Mouse (Mus musculus) left cerebral cortex, adult 18-20 months (tissue): ENCODE measurements around the gene Epn1. TPM values are rescaled to one million over a fixed set of nuclear protein-coding genes. Genes with fewer than 3 reads are reported as not detected.
A peak's percentile ranks its signal among the peaks of the same experiment; 100 is the strongest.

Source experiments
- DNase-seq, 2 experiments: peaks; one replicate each; pipeline ENCODE4 v3.0.0; 2021 to 2022; ENCODE audit warnings: low spot score in 2 of 2, mixed read lengths in 1 of 2
- microRNA-seq, 2 experiments: library from miRNA; unstranded; fragments of <30 nt; microRNA quantifications; one replicate each; pipeline ENCODE4 v1.2.0; 2021
- total RNA-seq, 2 experiments: library from RNA; stranded (reverse); gene quantifications; 2 replicates each; pipeline ENCODE4 v1.2.3; 2021

The Epn1 gene
- total RNA-seq, 2 experiments from 2014 or later: 482 to 504 TPM

DNA sequence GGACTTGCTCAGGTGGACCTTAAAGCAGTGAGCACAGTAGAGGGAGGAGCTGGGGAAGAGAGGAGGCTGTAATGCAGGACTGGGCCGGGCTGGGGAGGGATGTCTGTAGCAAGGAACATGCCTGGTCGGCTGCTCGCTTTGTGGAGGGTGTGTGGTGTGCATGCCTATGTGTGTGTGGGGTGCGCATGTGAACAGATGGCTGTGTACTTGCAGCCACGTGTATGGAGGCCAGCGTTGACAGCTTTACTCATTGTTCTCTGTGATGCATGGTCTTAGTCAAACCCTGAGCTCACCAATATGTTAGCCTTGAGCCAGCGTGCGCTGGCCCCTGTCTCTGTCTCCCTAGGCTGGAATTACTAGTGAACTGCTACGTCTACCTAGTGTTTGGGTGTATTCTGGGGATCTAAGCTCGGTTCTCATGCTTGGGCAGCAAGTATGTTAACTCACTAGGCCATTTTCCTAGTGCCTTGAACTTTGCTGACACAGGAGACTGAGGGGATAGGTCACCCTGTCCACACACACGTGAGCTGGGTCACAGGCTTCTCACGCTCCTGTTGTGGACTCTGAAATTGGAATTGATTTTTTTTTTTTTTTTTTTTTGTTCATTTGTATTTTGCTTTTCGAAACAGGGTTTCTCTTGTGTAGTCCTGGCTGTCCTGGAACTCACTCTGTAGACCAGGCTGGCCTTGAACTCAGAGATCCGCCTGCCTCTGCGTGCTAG lies 11.1 kb downstream of the Epn1 start:
- peak; percentile 43 to 63 for DNase-seq

DNA sequence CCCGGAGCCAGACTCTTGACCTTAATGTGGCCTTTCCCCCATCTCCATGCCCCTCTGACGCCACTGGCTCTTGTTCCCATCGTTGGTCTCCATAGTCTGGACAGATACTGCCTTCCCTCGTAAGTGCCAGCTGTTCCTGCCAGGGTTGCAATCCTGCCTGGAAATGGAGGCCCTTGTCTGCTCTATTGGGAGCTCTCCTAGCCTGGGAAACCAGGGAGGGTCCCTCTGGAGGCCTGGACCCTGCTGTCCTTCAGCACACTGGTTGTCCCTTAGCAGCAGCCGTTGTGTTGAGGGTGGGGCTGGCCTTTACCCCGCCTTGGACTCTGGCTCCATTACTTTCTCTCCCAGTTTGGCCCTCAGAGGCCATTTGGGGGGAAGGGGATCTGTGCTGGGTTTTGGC lies 12.3 kb downstream of the Epn1 start:
- DNase-seq: no peak

DNA sequence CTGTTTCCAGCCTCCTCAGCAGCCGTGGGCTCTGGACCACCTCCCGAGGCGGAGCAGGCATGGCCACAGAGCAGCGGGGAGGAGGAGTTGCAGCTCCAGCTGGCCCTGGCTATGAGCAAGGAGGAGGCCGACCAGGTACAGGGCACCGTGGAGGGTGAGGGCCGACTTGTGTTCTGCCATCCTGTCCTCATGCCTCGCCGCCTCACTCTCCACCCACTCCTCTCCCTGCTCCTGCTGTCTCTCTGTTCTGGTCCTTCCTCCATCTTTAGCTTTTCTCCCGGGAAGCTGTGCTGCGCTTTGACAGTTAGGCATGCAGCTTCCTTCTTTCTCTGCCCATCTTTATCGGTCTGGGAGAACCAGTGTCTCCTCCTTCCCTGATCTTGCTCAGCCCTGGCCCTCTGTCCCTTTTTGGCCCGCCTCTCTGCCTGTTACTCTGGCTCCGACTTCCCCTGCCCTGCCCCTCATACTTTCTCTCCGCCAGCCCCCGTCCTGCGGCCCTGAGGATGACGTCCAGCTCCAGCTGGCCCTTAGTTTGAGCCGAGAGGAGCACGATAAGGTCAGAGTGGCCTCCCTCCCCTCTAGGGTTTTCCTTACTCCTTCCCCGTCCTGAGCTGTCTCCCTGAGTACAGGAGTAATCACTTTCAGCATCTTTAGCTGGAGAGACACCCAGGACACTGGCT lies 12.9 kb downstream of the Epn1 start:
- peak; percentile 45 to 60 for DNase-seq

DNA sequence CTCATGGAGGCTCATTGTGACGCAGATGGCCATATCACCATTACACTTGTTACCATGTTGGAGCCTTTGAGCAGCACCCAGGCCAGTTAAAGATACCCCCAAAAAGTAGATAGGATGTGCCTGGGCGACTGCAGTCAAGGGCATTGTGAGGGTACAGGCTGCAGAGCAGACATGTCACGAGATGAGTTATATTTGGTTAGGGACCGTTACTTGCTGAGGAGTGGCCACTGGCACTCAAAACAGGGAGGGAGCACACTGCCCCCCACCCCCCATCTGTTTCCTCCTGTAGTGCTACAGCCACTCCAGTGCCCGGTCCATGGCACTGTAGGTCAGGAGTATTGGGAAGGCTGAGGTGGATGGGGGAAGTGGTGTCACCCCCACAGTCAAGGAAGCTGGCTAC lies 18.7 kb downstream of the Epn1 start:
- no peak for DNase-seq

DNA sequence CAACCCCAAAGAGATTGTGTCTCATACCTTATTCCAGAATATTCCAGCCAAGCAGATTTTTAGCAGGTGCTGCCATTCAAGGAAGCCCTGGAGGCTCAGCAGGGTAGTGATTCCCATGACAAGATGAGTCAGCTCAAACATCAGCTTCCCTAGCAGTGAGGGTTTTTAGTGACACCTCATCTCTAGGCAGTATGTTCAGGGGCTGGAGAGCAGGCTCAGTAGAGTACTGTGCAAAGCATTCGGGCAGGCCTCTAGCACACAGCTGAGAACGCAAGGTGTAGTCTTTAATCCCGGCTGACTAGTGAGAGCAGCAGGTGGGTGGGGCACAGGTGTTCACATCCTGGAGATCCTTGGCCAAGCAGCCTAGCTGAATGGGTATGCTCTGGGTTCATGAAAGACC lies 19.8 kb downstream of the Epn1 start:
- no peak for DNase-seq

DNA sequence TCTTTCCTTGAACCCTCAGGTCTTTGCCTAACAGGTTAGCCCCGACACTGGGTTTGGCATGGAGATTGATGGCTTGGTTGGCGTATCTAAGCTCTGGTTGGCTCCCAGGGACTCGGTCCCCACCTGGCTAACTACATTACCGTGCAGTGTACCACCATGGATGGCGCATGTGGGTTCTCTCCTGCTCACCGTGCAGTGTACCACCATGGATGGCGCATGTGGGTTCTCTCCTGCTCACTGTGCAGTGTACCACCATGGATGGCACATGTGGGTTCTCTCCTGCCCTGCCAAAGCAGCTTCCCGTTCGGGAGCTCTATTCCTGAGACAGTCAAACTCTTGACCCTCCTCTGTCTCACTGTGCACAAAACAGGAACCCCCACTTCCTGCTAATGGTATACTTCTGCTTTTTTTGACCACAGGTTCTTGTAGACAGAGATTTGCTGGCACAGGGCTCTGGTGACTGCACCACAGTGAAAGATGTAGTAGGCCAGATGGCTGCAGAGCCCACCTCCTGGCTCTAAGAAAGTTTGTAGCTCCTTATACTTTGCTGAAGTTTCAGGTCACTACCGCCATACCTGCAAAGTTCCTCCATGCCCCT lies 21.1 kb downstream of the Epn1 start:
- DNase-seq: no peak

DNA sequence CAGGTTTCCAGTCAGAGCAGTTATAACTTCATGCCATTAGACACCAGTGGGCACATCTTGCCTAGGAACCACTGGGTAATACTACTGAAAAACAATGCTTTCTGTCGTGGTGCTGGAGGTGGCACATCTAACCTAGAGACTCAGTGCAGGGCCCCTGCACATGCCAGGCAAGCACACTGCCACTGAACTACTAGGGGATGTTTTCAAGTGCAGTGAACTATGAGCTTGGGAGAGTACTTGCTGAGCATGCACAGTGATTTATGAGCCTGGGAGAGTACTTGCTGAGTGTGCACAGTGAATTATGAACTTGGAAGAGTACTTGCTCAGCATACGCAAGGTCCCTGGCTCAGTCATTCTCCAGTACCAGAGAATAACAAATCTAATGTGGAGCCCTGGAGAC lies 22.5 kb downstream of the Epn1 start:
- no peak for DNase-seq

DNA sequence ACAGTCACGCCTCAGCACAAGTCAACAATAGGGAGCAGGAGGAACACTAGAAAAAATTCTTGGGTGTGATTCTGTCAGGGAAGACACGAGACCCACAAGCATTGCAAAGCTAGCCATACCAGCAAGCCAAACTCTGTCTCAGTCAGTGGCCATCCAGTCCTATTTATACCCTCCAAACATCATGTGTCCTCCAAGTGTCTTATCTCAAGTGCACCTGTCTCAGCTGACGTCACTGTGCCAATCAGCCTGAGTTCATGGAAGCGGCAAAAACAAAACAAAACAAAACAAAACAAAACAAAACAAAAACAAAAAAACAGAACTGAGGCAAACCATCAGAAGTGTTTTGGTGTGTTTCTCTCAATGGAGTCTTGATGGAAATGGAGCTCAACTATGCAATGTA lies 28.2 kb downstream of the Epn1 start:
- no peak for DNase-seq

DNA sequence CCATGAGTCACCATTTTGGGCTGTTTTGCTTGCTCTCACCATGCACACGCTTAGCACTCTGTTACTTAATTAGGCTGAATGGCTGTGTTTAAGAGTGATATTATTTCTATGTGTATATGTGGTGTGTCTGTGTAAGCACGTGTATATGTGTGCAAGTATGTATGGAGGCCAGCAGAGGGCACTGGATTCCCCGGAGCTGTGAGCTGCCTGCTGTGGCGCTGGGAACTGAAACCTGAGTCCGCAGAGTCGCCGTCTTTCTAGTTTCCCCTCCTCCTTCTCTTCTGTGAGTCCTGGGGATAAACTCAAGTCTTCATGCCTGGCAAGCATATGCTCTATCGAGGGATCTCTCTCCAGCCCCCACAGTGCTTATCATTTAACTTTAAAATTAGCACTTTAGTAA lies 29.3 kb downstream of the Epn1 start:
- DNase-seq: no peak

DNA sequence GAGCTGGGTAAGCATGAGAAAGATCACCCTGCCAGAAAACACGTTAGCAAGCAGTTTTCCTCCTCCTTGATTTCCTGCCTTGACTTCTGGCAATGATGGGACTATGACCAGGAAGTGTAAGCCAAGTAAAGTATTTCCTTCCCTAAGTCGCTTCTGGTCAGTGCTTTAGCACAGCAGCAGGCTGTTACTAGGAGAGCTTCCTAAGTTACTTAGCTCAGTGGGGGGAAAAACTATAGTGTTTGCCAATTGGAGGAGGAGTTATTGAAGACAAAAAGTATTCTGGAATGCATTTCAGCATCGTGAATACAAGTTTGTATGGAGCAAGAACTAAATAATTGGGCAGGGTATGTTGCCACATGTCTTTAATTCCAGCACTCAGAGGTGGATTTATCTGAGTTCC lies 32.7 kb downstream of the Epn1 start:
- no peak for DNase-seq

DNA sequence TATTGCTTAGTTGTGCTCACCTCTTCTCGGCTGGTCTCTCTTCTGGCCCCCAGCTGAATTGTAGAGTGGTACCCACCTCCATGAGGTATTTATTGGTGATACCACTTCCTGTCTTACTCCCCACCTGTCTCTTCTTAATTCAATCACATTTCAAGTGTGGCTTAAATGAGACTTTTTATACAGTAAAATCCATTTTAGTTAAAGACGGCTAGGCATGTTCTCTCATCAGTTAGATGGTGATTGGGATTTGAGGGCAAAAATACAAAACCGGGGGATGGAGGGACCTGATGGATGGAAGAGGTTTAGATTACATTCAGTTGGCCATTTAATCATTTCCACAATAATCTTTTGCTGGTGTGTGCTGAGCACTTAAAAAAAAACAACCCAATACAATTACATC lies 36.8 kb downstream of the Epn1 start, which contains the start of gene Rfpl4:
Gene Rfpl4, minus strand, starts transcription at position 101 of the 400 bp plus-strand sequence.
- DNase-seq: no peak

DNA sequence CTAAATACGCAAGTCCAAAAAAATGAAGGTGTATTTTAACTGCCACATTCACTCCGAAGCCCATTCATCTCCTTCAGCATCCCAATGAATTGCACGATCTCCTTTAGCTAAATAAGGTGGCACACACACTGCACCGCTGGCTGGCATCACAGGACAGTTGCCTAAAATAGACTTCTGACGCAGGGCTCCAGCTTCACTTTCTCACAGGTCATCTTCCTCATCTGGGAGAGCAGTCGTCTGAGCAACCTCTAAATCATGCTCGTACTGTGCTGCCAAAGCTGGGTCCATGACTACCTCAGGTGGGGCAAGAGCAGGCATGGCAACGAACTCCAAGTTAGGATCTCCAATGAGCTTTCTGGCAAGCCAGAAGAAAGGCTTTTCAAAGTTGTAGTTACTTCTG lies 45.0 kb downstream of the Epn1 start:
- no peak for DNase-seq

DNA sequence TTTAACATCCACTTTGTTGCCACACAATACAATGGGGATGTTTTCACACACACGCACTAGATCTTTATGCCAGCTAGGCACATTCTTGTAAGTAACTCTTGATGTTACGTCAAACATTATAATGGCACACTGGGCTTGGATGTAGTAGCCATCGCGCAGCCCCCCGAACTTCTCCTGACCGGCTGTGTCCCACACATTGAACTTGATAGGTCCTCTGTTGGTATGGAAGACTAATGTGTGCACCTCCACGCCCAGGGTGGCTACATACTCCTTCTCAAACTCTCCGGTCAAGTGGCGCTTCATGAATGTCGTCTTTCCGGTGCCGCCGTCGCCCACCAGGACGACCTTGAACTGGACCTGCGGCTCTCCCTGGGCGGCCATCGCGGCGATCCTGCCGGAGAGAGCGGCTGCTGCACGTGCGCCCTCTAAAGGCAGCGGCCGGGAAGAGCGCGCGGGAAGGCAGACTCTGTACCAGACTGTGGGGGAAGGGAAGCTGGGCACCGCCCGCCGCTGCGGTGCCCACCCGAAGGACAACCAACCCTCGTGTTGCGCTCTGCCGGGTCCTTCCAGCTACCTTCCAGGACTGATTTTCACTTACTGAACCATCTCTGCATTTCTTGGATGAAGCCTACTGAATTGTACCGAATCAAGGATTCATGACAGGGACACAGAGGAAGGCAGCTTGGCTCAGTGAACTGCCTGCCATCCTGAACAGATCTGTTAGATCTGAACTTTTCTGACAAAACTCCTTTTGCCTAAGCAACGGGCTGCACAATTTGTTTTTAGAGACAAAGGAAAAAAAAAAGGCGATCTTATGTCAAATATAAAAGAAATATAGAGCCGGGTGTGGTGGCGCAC lies 45.7 kb downstream of the Epn1 start, which contains the start of gene Rasl2-9:
Gene Rasl2-9, minus strand, starts transcription at position 402 of the 858 bp plus-strand sequence.
- DNase-seq: peak; percentile 80 to 85

Small RNA genes within 50 kb of the gene (microRNA-seq; reads per million reads assigned to microRNA genes)
- 0 reads per million in 2 experiments for gene Gm26217

Other genes with a start within 250 kb of the Epn1 start
- gene Shisa7, start 235.5 kb upstream of the Epn1 start, total RNA-seq: 100 to 1,000 TPM; 102 to 115 TPM
- gene Isoc2b, start 210.0 kb upstream of the Epn1 start, total RNA-seq: 1 to 10 TPM; 4.5 to 5.9 TPM
- gene Isoc2a, start 203.1 kb upstream of the Epn1 start, total RNA-seq: 10 to 100 TPM; 14.2 to 14.8 TPM
- gene Gm36210, start 173.7 kb upstream of the Epn1 start, total RNA-seq: under 1 TPM in 1 of 2 experiments, not detected in 1; 0.46 TPM
- gene Zfp628, start 165.0 kb upstream of the Epn1 start, total RNA-seq: 10 to 100 TPM; 14.7 to 15.9 TPM
- gene Nat14, start 158.2 kb upstream of the Epn1 start, total RNA-seq: 100 to 1,000 TPM; 104 TPM
- gene Ssc5d, start 154.4 kb upstream of the Epn1 start, total RNA-seq: 1 to 10 TPM; 2.6 to 3.3 TPM
- under 1 TPM; 0.26 to 0.45 TPM for gene Sbk2, start 115.8 kb upstream of the Epn1 start, total RNA-seq
- gene Sbk3, start 109.1 kb upstream of the Epn1 start, total RNA-seq: under 1 TPM; 0.58 to 0.91 TPM
- gene Zfp579, start 84.1 kb upstream of the Epn1 start, total RNA-seq: 10 to 100 TPM; 25.1 to 27.8 TPM
- gene Zfp524, start 65.8 kb upstream of the Epn1 start, total RNA-seq: 1 to 10 TPM; 7.4 to 7.8 TPM
- gene Fiz1, start 65.5 kb upstream of the Epn1 start, total RNA-seq: 10 to 100 TPM; 23.3 to 25.7 TPM
- gene Gm44973, start 64.7 kb upstream of the Epn1 start, total RNA-seq: not detected
- 10 to 100 TPM; 34.9 to 35.5 TPM for gene Zfp865, start 59.9 kb upstream of the Epn1 start, total RNA-seq
- gene Ccdc106, start 59.7 kb upstream of the Epn1 start, total RNA-seq: 10 to 100 TPM; 57.3 to 59.7 TPM
- gene 4632433K11Rik, start 46.1 kb upstream of the Epn1 start, total RNA-seq: not detected
- 1 to 10 TPM; 4.4 to 4.8 TPM for gene Zfp784, start 41.8 kb upstream of the Epn1 start, total RNA-seq
- 10 to 100 TPM; 27.8 to 31.0 TPM for gene Zfp580, start 28.7 kb upstream of the Epn1 start, total RNA-seq
- gene U2af2, start 18.1 kb upstream of the Epn1 start, total RNA-seq: 100 to 1,000 TPM; 176 to 181 TPM
- not detected for gene Rfpl4, start 36.7 kb downstream of the Epn1 start, total RNA-seq
- gene Rasl2-9, start 45.7 kb downstream of the Epn1 start, total RNA-seq: under 1 TPM; 0.49 to 0.68 TPM
- gene Vmn1r55, start 69.4 kb downstream of the Epn1 start, total RNA-seq: not detected
- gene Vmn1r56, start 116.5 kb downstream of the Epn1 start, total RNA-seq: not detected
- gene Vmn1r57, start 138.3 kb downstream of the Epn1 start, total RNA-seq: not detected